Mouse (Mus musculus) fat pad, adult 2 months (tissue): ENCODE results near the gene Epha2.

Experiments used
- DNase-seq: peaks from one replicate; pipeline ENCODE4 v3.0.0-alpha.2; 2011; ENCODE audit warnings: low read depth, low spot score; ENCODE audit errors: extremely low read depth

Gene Epha2

DNA sequence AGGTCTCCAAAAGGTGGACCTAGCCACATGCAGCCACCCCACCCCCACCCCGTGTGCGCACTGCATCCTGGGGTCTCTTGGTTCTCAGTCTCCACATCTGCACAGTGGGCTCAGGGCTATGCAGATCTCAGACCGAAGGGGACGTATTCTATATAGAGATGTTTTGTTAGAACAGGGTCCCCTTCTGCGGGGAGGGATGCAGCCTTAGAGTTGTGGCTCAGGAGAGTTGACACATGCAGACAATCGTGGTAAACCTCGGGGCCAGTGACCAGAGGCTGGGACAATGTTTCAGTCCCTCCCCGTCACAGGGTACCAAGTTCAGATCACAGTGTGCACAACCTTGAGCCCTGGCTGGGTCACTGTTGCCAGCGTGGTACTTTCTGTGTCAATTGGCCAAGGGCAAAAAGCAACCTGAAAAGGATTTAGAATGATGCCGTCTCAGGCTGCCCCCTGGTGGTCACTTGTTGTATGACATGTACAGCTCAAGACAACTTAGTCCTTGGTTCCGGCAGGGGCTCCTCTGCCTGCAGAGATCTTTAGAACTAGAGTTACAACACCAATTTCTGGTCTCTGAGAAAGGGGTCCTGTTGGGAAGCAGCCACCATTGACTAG, 62.0 kb downstream of the Epha2 start:
- DNase-seq, result no peak

DNA sequence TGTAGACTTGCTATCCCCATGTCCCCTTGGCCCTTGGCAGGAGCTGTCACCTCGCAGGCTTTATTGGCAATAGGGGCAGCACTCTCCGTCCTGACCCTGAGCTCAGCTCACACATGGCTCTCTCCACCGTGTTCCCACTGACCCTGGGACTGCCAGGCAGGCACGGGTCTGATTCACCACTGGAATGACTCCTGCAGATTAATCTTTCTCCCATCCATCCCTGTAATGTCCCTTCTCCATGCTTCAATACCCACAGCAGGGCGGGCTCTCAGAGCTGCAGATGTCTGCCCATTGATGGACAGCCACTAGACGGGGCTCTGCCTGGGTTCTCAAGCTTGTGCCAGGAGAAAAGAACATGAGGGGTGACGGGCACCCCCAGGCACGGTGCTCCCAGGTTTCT, 64.1 kb downstream of the Epha2 start:
- DNase-seq, result no peak

DNA sequence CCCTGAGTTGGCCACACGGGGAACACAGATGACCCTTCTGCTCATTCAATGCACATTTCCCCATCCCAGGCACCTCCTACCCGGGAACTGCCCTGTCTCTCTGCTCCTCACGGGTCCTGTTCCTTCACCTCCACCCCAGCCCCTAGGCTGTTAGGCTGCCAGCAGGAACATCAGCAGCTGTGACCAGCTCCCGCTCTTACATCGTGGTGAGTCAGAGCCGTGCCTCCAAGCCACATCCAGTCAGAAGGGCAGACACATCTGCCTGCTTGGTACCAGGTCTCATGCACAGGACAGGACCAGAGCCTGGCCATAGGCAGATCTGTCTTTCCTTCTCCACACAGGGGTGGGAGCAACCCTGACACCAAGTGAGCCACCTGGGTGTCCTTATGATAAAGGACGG, 64.8 kb downstream of the Epha2 start:
- DNase-seq, result no peak

DNA sequence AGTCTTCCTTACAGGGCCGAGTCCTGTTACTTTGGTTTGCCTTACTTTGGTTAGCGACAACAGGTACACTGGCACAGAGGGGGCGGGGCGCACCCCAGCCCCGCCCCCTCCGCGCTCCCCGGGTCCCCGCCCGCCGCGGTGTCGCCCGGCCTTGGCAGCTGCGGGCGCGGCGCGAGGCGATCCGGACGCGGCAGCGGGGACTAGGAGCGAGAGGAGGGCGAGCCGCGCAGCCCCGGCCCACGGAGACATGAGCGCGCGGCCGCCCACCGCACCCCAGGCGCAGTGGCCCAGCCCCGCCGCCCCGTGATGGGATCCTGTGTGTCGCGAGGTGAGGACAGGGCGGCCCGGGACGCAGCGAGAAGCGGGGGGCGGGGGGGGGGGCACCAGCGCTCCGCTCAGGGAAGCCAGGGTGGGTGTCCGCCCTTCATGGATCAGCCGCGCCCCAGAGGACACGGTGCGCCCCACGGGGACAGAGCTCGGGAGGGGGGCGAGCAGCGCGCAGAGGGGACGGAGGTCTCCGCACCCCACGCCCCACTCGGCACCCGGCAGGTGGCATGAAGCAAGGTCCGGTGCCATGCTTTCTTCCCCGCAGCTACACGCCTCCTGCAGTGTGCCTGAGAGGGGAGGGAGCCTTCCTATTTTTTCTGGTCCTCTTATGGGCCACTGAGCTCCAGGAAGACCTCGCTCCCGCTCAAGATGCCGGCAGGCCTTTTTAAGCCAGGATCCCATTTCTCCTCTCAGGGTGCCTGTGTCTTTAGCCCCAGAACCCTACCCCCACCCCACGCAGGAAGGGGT, 67.2 kb downstream of the Epha2 start, which contains the start of gene Fam131c:
Gene Fam131c (plus strand): TSS at position 224 of the 795 bp plus-strand sequence.
- no peak for DNase-seq

DNA sequence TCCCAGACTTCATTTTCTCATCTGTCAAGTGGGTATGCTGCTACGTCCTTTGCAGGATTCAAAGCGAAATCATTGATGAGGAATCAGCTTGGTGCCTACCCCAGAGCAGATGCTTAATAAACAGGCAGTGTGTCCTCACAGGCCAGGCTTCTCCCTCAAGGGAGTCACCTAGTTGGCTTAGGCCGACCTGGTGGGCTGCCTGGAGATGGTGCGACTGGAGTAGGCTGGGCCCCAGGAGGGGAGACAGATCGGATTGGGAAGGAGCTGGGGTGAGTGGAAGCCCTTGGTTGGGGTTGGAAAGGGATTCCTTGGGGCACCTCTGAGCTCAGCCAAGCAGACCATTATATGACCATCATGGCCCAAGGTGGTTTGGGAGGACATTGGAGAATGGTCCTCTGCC, 71.4 kb downstream of the Epha2 start:
- DNase-seq, result no peak
